In the genomic region with DNA sequence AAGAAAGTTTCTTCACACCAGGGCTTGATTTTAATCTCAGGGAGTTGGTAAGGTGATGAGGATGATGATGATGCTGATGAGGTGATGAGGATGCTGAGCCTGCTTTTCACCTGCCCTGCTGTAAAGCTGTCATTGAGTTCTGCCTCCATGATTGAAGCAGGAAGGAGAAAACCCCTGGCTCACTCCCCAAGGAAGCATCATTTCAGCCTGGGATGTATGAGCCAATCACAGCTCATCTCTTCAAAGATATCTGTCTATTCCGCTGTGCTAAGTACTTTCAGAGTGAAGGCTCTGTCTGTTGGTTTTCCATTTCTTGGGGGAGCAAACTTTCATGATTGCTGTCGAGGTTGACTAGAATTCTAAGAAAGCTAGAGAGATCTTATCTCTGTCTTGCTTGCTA, we compare ENCODE assay signal across 13 mouse cellular contexts.
DNase-seq lines count a peak whose midpoint lies in the region; ATAC-seq and TF ChIP-seq lines count a peak whose summit lies in the region.
"Had no signal": no experiment of that assay in that cellular context is flagged by ENCODE, and none has a peak within 500 bp of the region (broad histone marks: within the 10 kb centered on the region; RNA-seq: fewer than 3 reads in every experiment).

No protein-coding gene starts in this region.

- H3K36me3 ChIP-seq in forebrain, postnatal 0 days (ENCODE audit: insufficient read depth): no peaks in the 10 kb centered on the region
- H3K36me3 ChIP-seq in neural tube, embryonic 14.5 days (ENCODE audit: control insufficient read depth, insufficient read depth, low read length): no peaks in the 10 kb centered on the region

- no peak for TF ChIP-seq CTCF in left cerebral cortex, adult 2 months (IDR thresholded peaks at IDR 0.05)
- TF ChIP-seq CTCF in brain, embryonic 14.5 days (IDR thresholded peaks at IDR 0.05; ENCODE audit: borderline replicate concordance, extremely low read depth, insufficient read depth, insufficient read length): no peak
- TF ChIP-seq CTCF in forebrain, postnatal 0 days (IDR thresholded peaks at IDR 0.05; ENCODE audit: low read depth): no peak

- WGBS in forebrain, postnatal 0 days: 41% methylated on average over 2 of the region's 2 CpGs
- 64% methylated on average over 2 of the region's 2 CpGs for WGBS in neural tube, embryonic 14.5 days

- H3K4me1 ChIP-seq in forebrain, postnatal 0 days (ENCODE audit: insufficient read depth): peaks cover 14% of the 10 kb centered on the region; the same call in 1 of the 2 replicates
- 0 out of 2 replicates have a peak, but pooled peaks cover 3% of the 10 kb centered on the region for H3K4me1 ChIP-seq in neural tube, embryonic 14.5 days (ENCODE audit: control insufficient read depth, insufficient read depth, low read length)

- peak; percentile 21; the same call in 1 of the 2 replicates for ATAC-seq in forebrain, postnatal 0 days
- ATAC-seq in neural tube, embryonic 14.5 days (ENCODE audit: low read depth): no peak
- ATAC-seq: CD4-positive, CD25-positive, alpha-beta regulatory T cell, adult 4 months had no signal

- intact Hi-C loops in left cerebral cortex, adult 2 months (cut with DNase I): no loop called here
- intact Hi-C loops in left cerebral cortex, postnatal 4 days (cut with DNase I): loop anchor here (2.0 kb wide), 1 partner anchor 89 kb away; no protein-coding TSS in a partner anchor

- peak overlapping the region; percentile 49 for H3K4me2 ChIP-seq in forebrain, postnatal 0 days (ENCODE audit: low read depth)
- H3K4me2 ChIP-seq in neural tube, embryonic 14.5 days (ENCODE audit: low read depth, low read length): peak overlapping the region; percentile 29; the same call in 1 of the 2 replicates

- DNase-seq in left cerebral cortex, adult 2 months (ENCODE audit: extremely low spot score in 1 of 2, low spot score in 2 of 2): peak in 1 of 2 experiments; percentile 34
- no peak for DNase-seq in left cerebral cortex, postnatal 4 days
- peak; percentile 71 for DNase-seq in brain, embryonic 14.5 days (ENCODE audit: low read depth)
- peak; percentile 74 for DNase-seq in forebrain, postnatal 0 days
- DNase-seq in testis, postnatal 14 days (ENCODE audit: low spot score): no peak
- no peak for DNase-seq in cerebellum, adult 8-10 months
- DNase-seq: cerebellum, adult 11 months; heart, adult 18-20 months; lung, adult 2 months had no signal

- H3K27ac ChIP-seq in left cerebral cortex, adult 2 months: peak overlapping the region; percentile 48
- peak overlapping the region; percentile 75 for H3K27ac ChIP-seq in forebrain, postnatal 0 days (ENCODE audit: low read depth, low read length)
- H3K27ac ChIP-seq in neural tube, embryonic 14.5 days (ENCODE audit: low read depth, low read length): peak overlapping the region; percentile 10; the same call in 1 of the 2 replicates
- H3K27ac ChIP-seq: kidney, postnatal 0 days had no signal

- no peak for TF ChIP-seq POLR2A in brain, embryonic 14.5 days (IDR thresholded peaks at IDR 0.05; ENCODE audit: borderline replicate concordance, extremely low read depth, insufficient read depth, insufficient read length, poor library complexity, severe bottlenecking)

- peak overlapping the region; percentile 51 for H3K9ac ChIP-seq in forebrain, postnatal 0 days
- H3K9ac ChIP-seq in neural tube, embryonic 14.5 days (replicated peaks; ENCODE audit: low read depth, low read length): no peak overlapping the region; the same call in 1 of the 2 replicates

- H3K27me3 ChIP-seq in forebrain, postnatal 0 days (ENCODE audit: insufficient read depth, low read length): no peaks in the 10 kb centered on the region
- no peaks in the 10 kb centered on the region for H3K27me3 ChIP-seq in neural tube, embryonic 14.5 days (ENCODE audit: control insufficient read depth, insufficient read depth, low read length)

- peak overlapping the region; percentile 54 for H3K4me3 ChIP-seq in left cerebral cortex, adult 2 months
- peak overlapping the region; percentile 45 for H3K4me3 ChIP-seq in forebrain, postnatal 0 days (ENCODE audit: low read depth, low read length)
- H3K4me3 ChIP-seq in neural tube, embryonic 14.5 days (ENCODE audit: low read depth, low read length): peak overlapping the region; percentile 22
- H3K4me3 ChIP-seq: myocyte had no signal

- H3K9me3 ChIP-seq in forebrain, postnatal 0 days (ENCODE audit: low read length): no peaks in the 10 kb centered on the region
- H3K9me3 ChIP-seq in neural tube, embryonic 14.5 days (ENCODE audit: control insufficient read depth, low read length): no peaks in the 10 kb centered on the region

Comparison
In these comparisons a context has a peak if more than half of its experiments do, and no peak if none do; other contexts are left out.
1. DNase-seq: peak in brain, embryonic 14.5 days (single experiment) and forebrain, postnatal 0 days (single experiment); none in left cerebral cortex, postnatal 4 days (single experiment), testis, postnatal 14 days (single experiment) and cerebellum, adult 8-10 months (single experiment).
2. H3K27ac ChIP-seq: peak in every context shown above with its lines; median percentile 75 in forebrain, postnatal 0 days; 48 in left cerebral cortex, adult 2 months; 10 in neural tube, embryonic 14.5 days.
3. Peak in every context shown above with its lines, with median percentiles within 50 percentile points of each other: H3K4me3 ChIP-seq.